Mouse (Mus musculus) spleen, adult 2 months (tissue): Measurements from ENCODE around the gene Sergef. TPM values are rescaled to one million over a fixed set of nuclear protein-coding genes. Genes with fewer than 3 reads are reported as not detected.

ENCODE experiments used
- DNase-seq, 2 experiments: peaks; one replicate each; pipeline versions ENCODE4 v3.0.0 to v3.0.0-alpha.2; 2012 to 2021; ENCODE audit warnings: low spot score in 2 of 2, low read depth in 1 of 2
- H3K27ac ChIP-seq: fragments of 200-500 bp; 2 replicates; pipeline ENCODE4 v1.5.1; 2012; ENCODE audit warnings: low read length, inconsistent platforms; ENCODE audit not compliant: insufficient read depth
- H3K27me3 ChIP-seq: fragments of 200-500 bp; 2 replicates; pipeline ENCODE4 v1.6.1; 2012; ENCODE audit warnings: mild to moderate bottlenecking, moderate library complexity, low read length, inconsistent platforms; ENCODE audit not compliant: control insufficient read depth, insufficient read depth
- H3K36me3 ChIP-seq: fragments of 200-500 bp; 2 replicates; pipeline ENCODE4 v1.6.1; 2012; ENCODE audit warnings: mild to moderate bottlenecking, low read length, inconsistent platforms; ENCODE audit not compliant: control insufficient read depth, insufficient read depth
- H3K4me1 ChIP-seq: fragments of 200-500 bp; 2 replicates; pipeline ENCODE4 v1.6.1; 2011; ENCODE audit warnings: inconsistent platforms; ENCODE audit not compliant: control insufficient read depth, insufficient read depth, insufficient read length
- H3K4me3 ChIP-seq: fragments of 200-500 bp; 2 replicates; pipeline ENCODE4 v1.5.1; 2011; ENCODE audit warnings: mild to moderate bottlenecking, inconsistent platforms; ENCODE audit not compliant: insufficient read depth, insufficient read length; ENCODE audit errors: extremely low read depth
- CTCF ChIP-seq: fragments of 200-500 bp; IDR thresholded peaks from 2 replicates; pipeline ENCODE4 v1.5.1; 2011; ENCODE audit warnings: mild to moderate bottlenecking, inconsistent platforms; ENCODE audit not compliant: insufficient read depth, insufficient read length, insufficient replicate concordance; ENCODE audit errors: extremely low read depth
- POLR2A ChIP-seq: fragments of 200-500 bp; IDR thresholded peaks from 2 replicates; pipeline ENCODE4 v1.6.1; 2011; ENCODE audit warnings: low read depth, low read length, inconsistent platforms
- WGBS: fragments of 180-500 bp; shearing (Covaris S2); methylation state at CpG from one replicate; pipeline ENCODE4 v1.1.7; 2018; 5-methylcytosine and 5-hydroxymethylcytosine counted together
- polyA plus RNA-seq: library from polyadenylated mRNA; depleted of rRNA; stranded (reverse); fragments of >200 nt; gene quantifications from 2 replicates; pipeline ENCODE4 v1.2.3, GENCODE M21; 2012

Gene Sergef
- polyA plus RNA-seq, 1 experiment = 7.4 TPM

DNA sequence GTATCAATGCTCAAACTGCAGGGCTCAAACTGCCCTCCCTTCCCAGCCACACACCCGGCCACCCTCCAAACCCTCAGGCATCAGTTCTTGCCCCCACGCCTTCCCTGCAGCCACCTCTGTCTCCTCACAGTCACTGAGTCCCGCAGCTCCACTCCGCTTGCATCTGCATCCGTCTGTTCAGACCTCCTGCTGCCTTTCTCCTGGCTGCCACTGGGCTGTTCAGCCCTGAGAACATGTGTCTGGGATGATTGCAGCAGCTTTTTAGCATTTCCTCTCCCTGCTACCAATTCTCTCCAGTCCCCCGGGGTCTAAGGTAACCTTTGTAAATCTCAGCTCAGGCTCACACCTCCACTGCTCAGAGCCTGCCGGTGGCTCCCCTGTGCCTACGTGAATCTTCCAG is 109.7 kb downstream of the Sergef start:
- no peaks in the 10 kb centered on the region for H3K27me3 ChIP-seq
- DNase-seq = no peak
- no peaks in the 10 kb centered on the region for H3K4me1 ChIP-seq
- H3K36me3 ChIP-seq = no peaks in the 10 kb centered on the region
- 90% methylated on average over 8 of the region's 8 CpGs for WGBS
- TF ChIP-seq POLR2A = no peak
- no peak for TF ChIP-seq CTCF
- no peak overlapping the region for H3K27ac ChIP-seq
- no peak overlapping the region for H3K4me3 ChIP-seq

DNA sequence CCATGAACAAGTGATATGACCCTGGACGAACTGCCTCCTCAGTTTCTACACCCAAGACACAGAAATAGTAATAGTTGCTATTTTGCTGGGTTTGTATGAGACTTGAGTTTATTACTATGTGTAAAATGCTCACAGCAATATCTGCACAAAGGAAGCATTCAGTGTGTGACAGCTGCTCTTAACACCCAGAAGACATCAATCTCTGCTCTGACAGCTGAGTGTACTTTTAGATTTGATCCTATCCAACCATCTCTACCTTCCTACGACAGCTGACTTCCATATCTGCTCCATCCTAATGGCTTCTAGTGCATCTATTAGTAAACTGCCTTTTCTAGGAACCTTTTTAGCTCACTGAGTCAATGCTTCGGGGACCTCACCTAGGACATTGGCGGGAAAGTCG is 110.3 kb downstream of the Sergef start:
- H3K27me3 ChIP-seq = no peaks in the 10 kb centered on the region
- no peak overlapping the region for H3K27ac ChIP-seq
- no peaks in the 10 kb centered on the region for H3K36me3 ChIP-seq
- DNase-seq = no peak
- 88% methylated on average over 5 of the region's 5 CpGs for WGBS
- no peak for TF ChIP-seq CTCF
- TF ChIP-seq POLR2A = no peak
- H3K4me1 ChIP-seq = no peaks in the 10 kb centered on the region
- no peak overlapping the region for H3K4me3 ChIP-seq

DNA sequence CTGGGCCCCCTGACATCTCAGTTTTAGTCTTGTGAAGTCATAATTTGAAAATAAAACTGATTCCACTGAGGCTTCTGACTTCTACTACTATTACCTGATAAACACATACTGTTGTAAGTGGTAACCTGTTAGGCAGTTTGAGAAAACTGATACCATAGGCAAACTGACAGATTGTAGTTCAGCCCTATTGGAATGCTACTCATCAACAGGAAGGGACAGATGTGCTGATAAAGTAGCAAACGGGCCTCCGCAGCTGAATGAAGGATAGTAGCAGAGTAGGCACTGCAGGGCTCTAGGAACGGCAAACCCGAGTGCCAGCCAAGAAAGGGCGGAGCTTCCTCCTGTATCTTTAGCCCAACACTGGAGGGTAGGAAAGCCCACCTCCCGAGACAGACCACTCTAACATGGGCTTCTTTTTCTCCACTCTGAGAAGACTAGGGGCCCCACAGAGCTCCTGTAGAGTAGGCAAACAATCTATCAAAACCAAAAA is 112.9 kb downstream of the Sergef start:
- H3K4me3 ChIP-seq = no peak overlapping the region
- H3K27ac ChIP-seq = no peak overlapping the region
- H3K27me3 ChIP-seq = no peaks in the 10 kb centered on the region
- WGBS = 66% methylated on average over 6 of the region's 6 CpGs
- no peaks in the 10 kb centered on the region for H3K4me1 ChIP-seq
- TF ChIP-seq CTCF = no peak
- DNase-seq = no peak
- no peaks in the 10 kb centered on the region for H3K36me3 ChIP-seq

DNA sequence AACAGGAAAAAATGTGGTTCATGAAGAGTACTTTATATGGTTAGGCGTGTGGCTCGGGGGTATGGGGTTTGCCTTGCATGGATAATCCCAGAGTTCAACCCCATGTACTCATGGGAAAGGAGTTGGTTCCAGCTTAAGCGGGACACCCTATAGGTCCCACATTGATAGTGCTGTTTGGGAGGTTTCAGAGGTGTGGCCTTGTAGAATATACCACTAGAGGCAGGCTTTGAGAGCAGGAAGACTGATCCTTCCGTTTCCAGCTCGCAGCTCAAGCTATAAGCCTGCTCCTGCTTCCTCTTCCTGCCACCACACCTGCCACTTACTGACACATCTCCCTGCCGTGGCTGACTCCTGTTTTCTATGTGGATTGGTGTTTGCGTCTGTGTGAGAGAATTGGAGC is 116.4 kb downstream of the Sergef start:
- no peaks in the 10 kb centered on the region for H3K4me1 ChIP-seq
- H3K4me3 ChIP-seq = no peak overlapping the region
- no peaks in the 10 kb centered on the region for H3K27me3 ChIP-seq
- no peak for TF ChIP-seq POLR2A
- no peak for TF ChIP-seq CTCF
- H3K36me3 ChIP-seq = no peaks in the 10 kb centered on the region
- H3K27ac ChIP-seq = no peak overlapping the region
- no peak for DNase-seq
- 71% methylated on average over 7 of the region's 7 CpGs for WGBS

DNA sequence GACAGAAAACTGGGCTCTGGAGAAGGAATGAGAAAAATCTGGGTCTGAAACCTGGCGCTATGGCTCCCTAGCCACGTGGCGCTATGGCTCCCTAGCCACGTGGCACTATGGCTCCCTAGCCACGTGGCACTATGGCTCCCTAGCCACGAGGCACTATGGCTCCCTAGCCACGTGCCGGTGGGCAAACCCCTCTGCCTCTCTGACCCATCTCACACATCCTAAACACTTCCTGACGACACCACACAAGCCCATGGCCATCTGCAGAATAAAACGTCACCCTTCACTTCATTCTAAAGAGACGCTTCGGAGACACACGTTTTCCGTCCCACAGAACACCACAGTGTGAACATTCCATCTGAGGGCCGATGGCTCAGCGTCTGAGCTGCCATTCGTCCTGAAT is 117.8 kb downstream of the Sergef start:
- H3K4me3 ChIP-seq = no peak overlapping the region
- WGBS = 93% methylated on average over 17 of the region's 17 CpGs
- H3K27me3 ChIP-seq = no peaks in the 10 kb centered on the region
- no peak for TF ChIP-seq POLR2A
- no peaks in the 10 kb centered on the region for H3K36me3 ChIP-seq
- H3K4me1 ChIP-seq = no peaks in the 10 kb centered on the region
- H3K27ac ChIP-seq = no peak overlapping the region
- DNase-seq = no peak

DNA sequence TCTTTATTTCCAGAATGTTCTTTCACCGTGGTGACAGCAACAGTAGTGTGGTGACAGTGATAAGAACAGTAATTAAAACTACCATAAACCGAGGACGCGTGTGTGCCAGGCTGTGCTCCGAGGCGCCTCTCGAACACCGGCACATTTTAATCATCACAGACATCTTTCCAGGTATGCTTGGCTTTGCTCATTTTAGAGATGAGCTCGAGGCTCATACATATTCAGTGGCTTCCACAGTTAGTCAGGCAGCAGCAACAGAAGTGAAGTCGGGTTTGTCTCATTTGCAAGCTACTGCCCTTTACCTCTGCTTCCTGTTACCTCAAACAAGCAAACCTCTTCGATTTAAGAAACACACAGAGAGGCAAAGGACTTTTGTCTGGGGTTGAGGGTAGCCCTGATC is 120.5 kb downstream of the Sergef start:
- TF ChIP-seq CTCF (no peak), POLR2A (no peak)
- H3K36me3 ChIP-seq = no peaks in the 10 kb centered on the region
- no peaks in the 10 kb centered on the region for H3K27me3 ChIP-seq
- no peak overlapping the region for H3K4me3 ChIP-seq
- 74% methylated on average over 11 of the region's 11 CpGs for WGBS
- no peak for DNase-seq
- no peaks in the 10 kb centered on the region for H3K4me1 ChIP-seq
- H3K27ac ChIP-seq = no peak overlapping the region

DNA sequence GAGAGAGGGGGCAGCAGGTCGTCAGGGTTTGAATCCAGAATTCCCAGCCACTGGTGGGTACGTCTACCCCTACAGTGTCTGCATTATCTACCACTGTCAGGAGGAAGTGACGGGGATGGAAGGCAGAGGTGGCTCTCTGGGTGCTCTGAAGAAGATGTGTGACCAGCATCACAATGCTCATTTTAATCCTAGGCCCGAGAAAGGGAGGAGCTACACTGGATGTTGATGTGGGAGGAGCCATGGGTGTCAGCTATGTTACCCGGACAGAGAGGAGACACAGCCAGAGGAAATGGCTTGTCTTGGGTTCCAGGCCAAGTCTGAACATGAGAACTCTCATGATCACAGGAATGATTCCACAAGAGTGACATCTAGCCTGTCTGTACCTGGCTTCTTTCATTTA is 122.4 kb downstream of the Sergef start:
- Histone ChIP-seq H3K27me3 (no peaks in the 10 kb centered on the region), H3K27ac (no peak overlapping the region), H3K4me3 (no peak overlapping the region), H3K4me1 (no peaks in the 10 kb centered on the region), H3K36me3 (no peaks in the 10 kb centered on the region)
- TF ChIP-seq CTCF (no peak), POLR2A (no peak)
- 69% methylated on average over 5 of the region's 5 CpGs for WGBS
- no peak for DNase-seq
